Mouse (Mus musculus) embryonic facial prominence, embryonic 15.5 days (tissue): ENCODE measurements around the gene Rnf220. TPM values are rescaled to one million over a fixed set of nuclear protein-coding genes. Genes with fewer than 3 reads are reported as not detected.
A peak's percentile ranks its signal among the peaks of the same experiment; 100 is the strongest.

Experiments used
- ATAC-seq: fragments of 200-750 bp; cut with Nextera tagmentation; 2 replicates; pipeline ENCODE4 v1.8.0; 2017; ENCODE audit warnings: low read depth, moderate TSS enrichment; ENCODE audit not compliant: insufficient number of reproducible peaks, low FRiP score, low TSS enrichment
- H3K27ac ChIP-seq: fragments of 300-500 bp; sonication (generic); replicated peaks from 2 replicates; pipeline ENCODE4 v1.5.1; 2015; ENCODE audit warnings: mild to moderate bottlenecking, inconsistent platforms
- H3K27me3 ChIP-seq: fragments of 300-500 bp; sonication (generic); 2 replicates; pipeline ENCODE4 v1.6.1; 2015; ENCODE audit warnings: inconsistent platforms
- H3K36me3 ChIP-seq: fragments of 300-500 bp; sonication (generic); 2 replicates; pipeline ENCODE4 v1.6.1; 2015; ENCODE audit warnings: mild to moderate bottlenecking, inconsistent platforms
- H3K4me1 ChIP-seq: fragments of 300-500 bp; sonication (generic); 2 replicates; pipeline ENCODE4 v1.6.1; 2015; ENCODE audit warnings: inconsistent platforms
- H3K4me2 ChIP-seq: fragments of 300-500 bp; sonication (generic); replicated peaks from 2 replicates; pipeline ENCODE4 v1.6.1; 2015; ENCODE audit warnings: mild to moderate bottlenecking, inconsistent platforms
- H3K4me3 ChIP-seq: fragments of 300-500 bp; sonication (generic); replicated peaks from 2 replicates; pipeline ENCODE4 v1.5.1; 2015; ENCODE audit warnings: mild to moderate bottlenecking, inconsistent platforms
- H3K9ac ChIP-seq: fragments of 300-500 bp; sonication (generic); 2 replicates; pipeline ENCODE4 v1.6.1; 2015; ENCODE audit warnings: inconsistent platforms
- H3K9me3 ChIP-seq: fragments of 300-500 bp; sonication (generic); replicated peaks from 2 replicates; pipeline ENCODE4 v1.6.1; 2016; ENCODE audit warnings: inconsistent platforms
- WGBS: fragments of 180-500 bp; shearing (Covaris S2); methylation state at CpG from one replicate; pipeline ENCODE4 v1.1.7; 2015; 5-methylcytosine and 5-hydroxymethylcytosine counted together
- polyA plus RNA-seq: library from polyadenylated mRNA; unstranded; fragments of >200 nt; fragmentation: Nextera tagmentation; extraction: Ambion mirVana; gene quantifications from 2 replicates; pipeline ENCODE4 v1.2.1, GENCODE M21; 2015

The Rnf220 gene
- polyA plus RNA-seq, 1 experiment from 2014 or later = 77.6 TPM

DNA sequence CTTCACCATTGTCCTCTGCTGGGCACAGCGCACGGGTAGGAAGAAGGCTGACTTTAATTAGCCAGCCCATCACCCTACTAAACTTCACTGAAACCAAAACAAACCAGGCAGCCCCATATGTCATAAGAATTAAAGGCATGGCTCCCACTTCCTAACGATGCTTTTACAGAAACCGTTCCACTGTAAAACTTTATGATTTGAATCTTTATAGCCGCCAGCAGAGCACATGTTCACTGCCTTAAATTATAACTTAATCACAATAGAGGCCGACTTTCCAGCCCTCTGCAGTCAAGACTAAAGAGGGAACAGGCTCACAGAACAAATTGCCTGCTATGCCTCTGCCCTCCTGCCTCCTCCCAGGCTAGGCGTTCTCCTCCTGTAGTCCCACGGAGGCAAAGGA lies 62.5 kb downstream of the Rnf220 start:
- no peak overlapping the region for H3K27ac ChIP-seq
- H3K27me3 ChIP-seq = peaks cover 8% of the 10 kb centered on the region; the same call in 1 of the 2 replicates
- 45% methylated on average over 8 of the region's 8 CpGs for WGBS
- H3K4me2 ChIP-seq = no peak overlapping the region
- no peaks in the 10 kb centered on the region; the same call in 1 of the 2 replicates for H3K4me1 ChIP-seq
- H3K9ac ChIP-seq = no peak overlapping the region
- no peaks in the 10 kb centered on the region for H3K9me3 ChIP-seq
- H3K4me3 ChIP-seq = no peak overlapping the region
- no peaks in the 10 kb centered on the region for H3K36me3 ChIP-seq
- no peak for ATAC-seq

- Histone ChIP-seq H3K27ac (no peak overlapping the region), H3K4me1 (no peaks in the 10 kb centered on the region; the same call in 1 of the 2 replicates), H3K27me3 (peaks cover 6% of the 10 kb centered on the region; the same call in 1 of the 2 replicates), H3K9ac (no peak overlapping the region), H3K4me3 (no peak overlapping the region), H3K9me3 (no peaks in the 10 kb centered on the region), H3K4me2 (no peak overlapping the region), H3K36me3 (no peaks in the 10 kb centered on the region)
- no peak for ATAC-seq
- WGBS = 67% methylated on average over 9 of the region's 9 CpGs
Observed at GRCm38 (mm10) chr4:117429604-117430003, 67.2 kb downstream of the Rnf220 start.

GRCm38 (mm10) chr4:117427540-117427939 lies 69.3 kb downstream of the Rnf220 start:
- no peaks in the 10 kb centered on the region for H3K4me1 ChIP-seq
- H3K9ac ChIP-seq = no peak overlapping the region
- H3K27ac ChIP-seq = no peak overlapping the region
- WGBS = 45% methylated on average over 12 of the region's 12 CpGs
- H3K4me2 ChIP-seq = no peak overlapping the region
- no peak for ATAC-seq
- peaks cover 6% of the 10 kb centered on the region; the same call in 1 of the 2 replicates for H3K27me3 ChIP-seq
- no peaks in the 10 kb centered on the region for H3K36me3 ChIP-seq
- H3K9me3 ChIP-seq = no peaks in the 10 kb centered on the region
- no peak overlapping the region for H3K4me3 ChIP-seq

GRCm38 (mm10) chr4:117421077-117421476 lies 75.8 kb downstream of the Rnf220 start:
- no peaks in the 10 kb centered on the region for H3K9me3 ChIP-seq
- no peaks in the 10 kb centered on the region for H3K4me1 ChIP-seq
- no peak overlapping the region for H3K9ac ChIP-seq
- ATAC-seq = no peak
- 88% methylated on average over 7 of the region's 7 CpGs for WGBS
- H3K27ac ChIP-seq = no peak overlapping the region
- no peak overlapping the region for H3K4me3 ChIP-seq
- H3K4me2 ChIP-seq = no peak overlapping the region
- no peaks in the 10 kb centered on the region for H3K36me3 ChIP-seq
- H3K27me3 ChIP-seq = no peaks in the 10 kb centered on the region

GRCm38 (mm10) chr4:117416827-117417226 lies 80.0 kb downstream of the Rnf220 start:
- H3K4me2 ChIP-seq = no peak overlapping the region
- no peaks in the 10 kb centered on the region for H3K36me3 ChIP-seq
- no peak overlapping the region for H3K4me3 ChIP-seq
- ATAC-seq = no peak
- 48% methylated on average over 1 of the region's 1 CpGs for WGBS
- H3K9me3 ChIP-seq = no peaks in the 10 kb centered on the region
- H3K27me3 ChIP-seq = no peaks in the 10 kb centered on the region
- H3K4me1 ChIP-seq = no peaks in the 10 kb centered on the region
- no peak overlapping the region for H3K9ac ChIP-seq
- no peak overlapping the region for H3K27ac ChIP-seq

GRCm38 (mm10) chr4:117410049-117410410 lies 86.8 kb downstream of the Rnf220 start:
- WGBS = 40% methylated on average over 3 of the region's 3 CpGs
- ATAC-seq = no peak
- H3K36me3 ChIP-seq = no peaks in the 10 kb centered on the region
- H3K27ac ChIP-seq = no peak overlapping the region
- no peak overlapping the region for H3K4me3 ChIP-seq
- no peak overlapping the region for H3K9ac ChIP-seq
- H3K4me2 ChIP-seq = no peak overlapping the region
- no peaks in the 10 kb centered on the region for H3K9me3 ChIP-seq
- H3K27me3 ChIP-seq = 0 out of 2 replicates have a peak, but pooled peaks cover 3% of the 10 kb centered on the region
- H3K4me1 ChIP-seq = 0 out of 2 replicates have a peak, but pooled peaks cover 6% of the 10 kb centered on the region

DNA sequence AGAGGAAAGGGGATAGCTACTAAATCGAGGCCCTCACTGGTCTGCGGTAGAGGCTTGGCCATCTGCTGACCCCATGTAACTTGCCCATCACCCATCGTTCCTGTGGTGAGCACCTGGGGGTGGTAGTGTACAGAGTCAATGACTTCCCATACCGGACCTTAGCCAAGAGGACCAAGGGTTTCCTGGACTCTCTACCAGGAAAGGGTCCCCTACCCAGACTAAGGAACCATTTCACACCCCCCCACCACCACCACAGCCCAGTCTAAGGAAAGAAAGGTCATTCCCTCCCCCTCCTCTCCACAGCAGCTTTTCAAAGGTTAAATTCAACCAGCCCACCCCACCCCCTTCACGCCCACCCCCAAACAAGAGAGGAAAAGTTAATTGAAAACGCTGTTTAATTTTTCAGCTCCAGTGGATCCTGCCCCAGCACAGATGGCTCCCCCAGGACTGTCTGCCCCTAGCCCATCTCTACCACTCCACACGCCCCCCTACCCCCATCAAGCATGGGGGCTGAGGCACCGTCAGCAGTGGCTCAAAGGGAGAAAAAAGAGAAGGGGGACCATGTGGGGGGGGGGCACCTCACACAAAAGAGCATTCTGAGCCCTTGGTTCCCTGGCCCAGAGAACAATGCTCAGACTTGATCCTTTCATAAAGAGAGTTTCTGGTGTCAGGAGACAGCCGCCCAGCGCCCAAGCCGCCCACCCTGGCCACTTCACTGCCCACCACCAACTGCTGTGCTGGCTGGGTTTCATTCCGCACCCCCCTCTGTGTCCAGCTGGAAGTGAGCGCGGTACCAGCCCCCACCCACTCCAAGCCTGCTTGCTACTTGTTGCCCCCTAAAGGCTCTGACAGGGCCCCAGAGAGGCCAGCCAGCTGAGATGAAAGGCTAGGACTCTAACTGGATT lies 87.5 kb downstream of the Rnf220 start:
- H3K4me3 ChIP-seq = no peak overlapping the region
- peak; percentile 45; the same call in 1 of the 2 replicates for ATAC-seq
- no peak overlapping the region for H3K9ac ChIP-seq
- 45% methylated on average over 14 of the region's 14 CpGs for WGBS
- no peaks in the 10 kb centered on the region for H3K9me3 ChIP-seq
- no peaks in the 10 kb centered on the region for H3K36me3 ChIP-seq
- H3K4me2 ChIP-seq = no peak overlapping the region
- 0 out of 2 replicates have a peak, but pooled peaks cover 6% of the 10 kb centered on the region for H3K4me1 ChIP-seq
- 0 out of 2 replicates have a peak, but pooled peaks cover 3% of the 10 kb centered on the region for H3K27me3 ChIP-seq
- H3K27ac ChIP-seq = no peak overlapping the region

- H3K4me3 ChIP-seq = no peak overlapping the region
- no peak for ATAC-seq
- H3K36me3 ChIP-seq = no peaks in the 10 kb centered on the region
- no peak overlapping the region for H3K9ac ChIP-seq
- 0 out of 2 replicates have a peak, but pooled peaks cover 3% of the 10 kb centered on the region for H3K27me3 ChIP-seq
- WGBS = 86% methylated on average over 5 of the region's 5 CpGs
- H3K27ac ChIP-seq = no peak overlapping the region
- no peaks in the 10 kb centered on the region for H3K9me3 ChIP-seq
- no peak overlapping the region for H3K4me2 ChIP-seq
- H3K4me1 ChIP-seq = 0 out of 2 replicates have a peak, but pooled peaks cover 6% of the 10 kb centered on the region
Observed at GRCm38 (mm10) chr4:117407945-117408344, 88.9 kb downstream of the Rnf220 start.

- H3K9me3 ChIP-seq = no peaks in the 10 kb centered on the region
- no peak overlapping the region for H3K27ac ChIP-seq
- no peak for ATAC-seq
- no peak overlapping the region for H3K4me2 ChIP-seq
- H3K27me3 ChIP-seq = 0 out of 2 replicates have a peak, but pooled peaks cover 3% of the 10 kb centered on the region
- H3K4me1 ChIP-seq = 0 out of 2 replicates have a peak, but pooled peaks cover 6% of the 10 kb centered on the region
- H3K36me3 ChIP-seq = no peaks in the 10 kb centered on the region
- H3K4me3 ChIP-seq = no peak overlapping the region
- H3K9ac ChIP-seq = no peak overlapping the region
- 45% methylated on average over 9 of the region's 9 CpGs for WGBS
Observed at GRCm38 (mm10) chr4:117405999-117406398, 90.9 kb downstream of the Rnf220 start.

DNA sequence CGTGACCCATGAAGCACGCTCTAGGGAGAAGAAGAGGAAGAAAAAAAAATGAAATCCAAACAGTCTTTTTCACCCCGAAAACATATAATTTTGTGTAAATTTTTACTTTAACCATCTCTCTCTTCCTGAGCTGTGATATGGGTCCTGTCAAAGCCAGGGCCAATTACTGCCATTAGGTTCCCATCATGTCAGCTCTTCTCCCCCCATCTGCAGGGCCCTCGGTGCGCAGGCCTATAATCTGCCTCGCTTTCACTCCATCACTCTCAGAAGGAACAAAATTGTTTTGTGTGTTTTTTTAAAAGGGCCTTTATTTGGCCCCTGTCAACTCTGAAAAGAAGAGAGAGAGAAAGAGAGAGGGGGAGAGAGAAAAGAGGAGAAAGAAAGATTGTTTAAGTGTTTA lies 91.6 kb downstream of the Rnf220 start:
- no peaks in the 10 kb centered on the region for H3K27me3 ChIP-seq
- 0 out of 2 replicates have a peak, but pooled peaks cover 6% of the 10 kb centered on the region for H3K4me1 ChIP-seq
- no peaks in the 10 kb centered on the region for H3K9me3 ChIP-seq
- ATAC-seq = no peak
- WGBS = 74% methylated on average over 6 of the region's 6 CpGs
- H3K27ac ChIP-seq = no peak overlapping the region
- H3K36me3 ChIP-seq = no peaks in the 10 kb centered on the region
- H3K9ac ChIP-seq = no peak overlapping the region
- H3K4me2 ChIP-seq = no peak overlapping the region
- no peak overlapping the region for H3K4me3 ChIP-seq

GRCm38 (mm10) chr4:117403411-117403810 lies 93.4 kb downstream of the Rnf220 start:
- Histone ChIP-seq H3K9me3 (no peaks in the 10 kb centered on the region), H3K27me3 (no peaks in the 10 kb centered on the region; the same call in 1 of the 2 replicates), H3K4me1 (no peaks in the 10 kb centered on the region), H3K36me3 (no peaks in the 10 kb centered on the region), H3K4me2 (no peak overlapping the region), H3K9ac (no peak overlapping the region), H3K27ac (no peak overlapping the region), H3K4me3 (no peak overlapping the region)
- ATAC-seq = no peak
- WGBS = 24% methylated on average over 3 of the region's 3 CpGs
